Mouse (Mus musculus): ENCODE results near the gene Prcc. TPM values are rescaled to one million over a fixed set of nuclear protein-coding genes. Genes with fewer than 3 reads are reported as not detected.
"Not testable (repeated sequence)": the region's sequence is repeated elsewhere in the genome, so short reads cannot be mapped to it uniquely, and the experiment has no call there.

The Prcc gene
- polyA plus RNA-seq, 1 experiment from 2014 or later, result 16.0 TPM

DNA sequence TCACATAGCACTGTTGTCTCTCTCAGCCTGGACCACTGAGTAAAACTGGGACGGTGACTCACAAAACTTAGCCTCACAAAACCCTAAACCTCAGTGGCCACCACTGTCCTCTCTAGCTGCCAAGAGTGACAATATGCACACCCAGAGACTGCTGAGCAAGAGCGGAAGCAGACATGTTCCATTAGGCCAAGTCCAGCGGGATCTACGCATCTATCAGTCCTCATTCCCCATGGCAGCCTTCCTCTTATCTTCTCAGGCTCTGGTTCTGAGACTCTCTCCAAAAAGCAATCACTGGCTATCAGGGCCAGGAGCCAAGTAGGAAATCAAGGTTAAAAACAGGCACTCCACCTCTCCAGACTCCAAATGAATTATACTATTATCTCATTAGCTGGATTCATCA lies 7.7 kb downstream of the Prcc start:
- Histone ChIP-seq H3K27ac (no peak overlapping the region), H3K4me1 (no peaks in the 10 kb centered on the region), H3K4me2 (replicated peaks) (no peak overlapping the region), H3K27me3 (no peaks in the 10 kb centered on the region), H3K4me3 (no peak overlapping the region), H3K36me3 (peaks cover 25% of the 10 kb centered on the region), H3K9me3 (no peaks in the 10 kb centered on the region), H3K9ac (no peak overlapping the region)
- no peak for ATAC-seq (ENCODE audit: insufficient number of reproducible peaks, insufficient read depth, low FRiP score, low TSS enrichment)
- WGBS, result 96% methylated on average over 4 of the region's 4 CpGs

DNA sequence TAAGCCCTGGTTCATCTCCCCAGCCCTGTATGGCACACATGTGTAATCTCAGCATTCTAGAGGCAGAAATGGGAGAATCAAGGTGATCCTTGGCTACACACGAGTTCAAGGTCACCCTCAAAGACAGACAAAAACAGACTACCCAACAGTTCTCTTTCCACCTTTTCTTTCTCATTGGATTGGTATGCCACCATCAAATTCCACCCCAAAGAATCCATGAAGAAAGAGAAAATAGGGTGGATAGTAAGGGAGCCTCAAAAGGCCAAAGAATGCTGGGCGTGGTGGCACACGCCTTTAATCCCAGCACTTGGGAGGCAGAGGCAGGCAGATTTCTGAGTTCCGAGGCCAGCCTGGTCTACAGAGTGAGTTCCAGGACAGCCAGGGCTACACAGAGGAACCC lies 21.3 kb downstream of the Prcc start:
- not testable (repeated sequence) for H3K9me3 ChIP-seq; ATAC-seq (ENCODE audit: insufficient number of reproducible peaks, insufficient read depth, low FRiP score, low TSS enrichment); H3K27ac ChIP-seq; H3K9ac ChIP-seq; H3K4me3 ChIP-seq; H3K27me3 ChIP-seq; H3K4me1 ChIP-seq; H3K4me2 ChIP-seq (replicated peaks)
- WGBS, result 97% methylated on average over 4 of the region's 4 CpGs
- H3K36me3 ChIP-seq, result peaks cover 81% of the 10 kb centered on the region

DNA sequence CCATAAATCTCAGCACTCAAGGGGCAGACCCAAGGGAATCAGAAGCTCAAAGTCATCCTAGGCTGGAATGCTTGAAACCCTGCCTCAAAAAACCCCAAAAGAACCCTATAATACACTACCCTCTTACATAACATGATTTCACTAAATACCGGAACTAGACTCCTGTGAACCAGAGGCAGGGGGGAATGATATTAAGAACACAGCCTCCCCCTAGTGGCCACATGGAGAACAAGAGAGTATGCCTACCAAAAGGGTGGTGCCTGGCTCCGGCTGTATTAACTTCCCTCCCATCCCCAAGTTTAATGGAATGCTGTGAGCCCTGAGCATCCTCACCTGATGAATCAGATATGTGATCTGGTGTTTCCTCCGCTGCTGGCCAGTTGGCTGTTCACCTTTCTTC lies 25.6 kb downstream of the Prcc start:
- Histone ChIP-seq H3K36me3 (peaks cover 67% of the 10 kb centered on the region), H3K4me3 (no peak overlapping the region), H3K9me3 (no peaks in the 10 kb centered on the region), H3K4me2 (replicated peaks) (no peak overlapping the region), H3K27me3 (no peaks in the 10 kb centered on the region), H3K4me1 (peaks cover 7% of the 10 kb centered on the region; the same call in 1 of the 2 replicates), H3K9ac (no peak overlapping the region), H3K27ac (no peak overlapping the region)
- WGBS, result 25% methylated on average over 3 of the region's 3 CpGs
- ATAC-seq (ENCODE audit: insufficient number of reproducible peaks, insufficient read depth, low FRiP score, low TSS enrichment), result no peak

DNA sequence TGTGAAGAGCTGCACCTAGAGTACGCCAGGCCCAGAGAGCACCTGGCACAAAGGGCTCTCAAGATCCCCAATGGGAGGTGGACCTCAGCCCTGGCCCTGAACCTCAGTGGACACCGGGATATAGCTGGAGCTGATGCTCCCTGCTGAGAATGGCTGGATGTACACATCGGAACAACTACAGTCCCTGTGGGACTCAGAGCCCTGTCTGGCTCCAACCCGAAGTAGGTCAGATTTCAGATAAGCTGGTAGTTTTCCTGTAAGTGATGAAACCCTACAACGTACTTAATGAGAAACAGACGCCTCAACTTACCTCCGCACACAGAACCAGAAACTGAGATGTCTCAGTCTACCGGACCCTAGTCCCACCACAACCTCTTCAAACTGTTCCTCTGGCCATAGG lies 27.7 kb downstream of the Prcc start:
- Histone ChIP-seq H3K4me3 (no peak overlapping the region), H3K9me3 (no peaks in the 10 kb centered on the region), H3K9ac (no peak overlapping the region), H3K36me3 (peaks cover 50% of the 10 kb centered on the region), H3K4me1 (peaks cover 7% of the 10 kb centered on the region; the same call in 1 of the 2 replicates), H3K27me3 (no peaks in the 10 kb centered on the region), H3K4me2 (replicated peaks) (no peak overlapping the region), H3K27ac (no peak overlapping the region)
- ATAC-seq (ENCODE audit: insufficient number of reproducible peaks, insufficient read depth, low FRiP score, low TSS enrichment), result no peak
- 48% methylated on average over 8 of the region's 8 CpGs for WGBS

DNA sequence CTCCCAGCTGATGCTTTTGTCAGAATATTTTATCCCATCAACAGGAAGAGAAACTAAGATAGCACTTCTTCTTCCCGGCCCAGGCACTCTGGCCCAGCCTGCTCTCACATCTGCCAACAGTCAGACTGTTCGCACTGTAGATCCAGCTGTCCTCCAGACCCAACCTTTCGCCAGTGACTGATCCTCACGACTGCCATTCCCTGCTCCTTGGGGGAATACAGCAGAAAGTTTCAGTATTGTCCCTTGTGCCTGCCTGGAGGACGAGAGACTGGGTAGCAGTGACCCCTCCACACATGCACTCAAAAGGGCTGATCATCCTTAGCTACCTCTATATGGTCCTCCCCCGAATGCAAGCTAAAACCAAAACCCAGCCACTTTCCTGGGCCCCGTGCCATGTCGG lies 29.5 kb downstream of the Prcc start:
- Histone ChIP-seq H3K27me3 (no peaks in the 10 kb centered on the region), H3K4me3 (no peak overlapping the region), H3K9me3 (no peaks in the 10 kb centered on the region), H3K9ac (no peak overlapping the region), H3K36me3 (peaks cover 35% of the 10 kb centered on the region), H3K4me1 (peaks cover 7% of the 10 kb centered on the region; the same call in 1 of the 2 replicates), H3K4me2 (replicated peaks) (no peak overlapping the region), H3K27ac (no peak overlapping the region)
- 86% methylated on average over 8 of the region's 8 CpGs for WGBS
- no peak for ATAC-seq (ENCODE audit: insufficient number of reproducible peaks, insufficient read depth, low FRiP score, low TSS enrichment)

DNA sequence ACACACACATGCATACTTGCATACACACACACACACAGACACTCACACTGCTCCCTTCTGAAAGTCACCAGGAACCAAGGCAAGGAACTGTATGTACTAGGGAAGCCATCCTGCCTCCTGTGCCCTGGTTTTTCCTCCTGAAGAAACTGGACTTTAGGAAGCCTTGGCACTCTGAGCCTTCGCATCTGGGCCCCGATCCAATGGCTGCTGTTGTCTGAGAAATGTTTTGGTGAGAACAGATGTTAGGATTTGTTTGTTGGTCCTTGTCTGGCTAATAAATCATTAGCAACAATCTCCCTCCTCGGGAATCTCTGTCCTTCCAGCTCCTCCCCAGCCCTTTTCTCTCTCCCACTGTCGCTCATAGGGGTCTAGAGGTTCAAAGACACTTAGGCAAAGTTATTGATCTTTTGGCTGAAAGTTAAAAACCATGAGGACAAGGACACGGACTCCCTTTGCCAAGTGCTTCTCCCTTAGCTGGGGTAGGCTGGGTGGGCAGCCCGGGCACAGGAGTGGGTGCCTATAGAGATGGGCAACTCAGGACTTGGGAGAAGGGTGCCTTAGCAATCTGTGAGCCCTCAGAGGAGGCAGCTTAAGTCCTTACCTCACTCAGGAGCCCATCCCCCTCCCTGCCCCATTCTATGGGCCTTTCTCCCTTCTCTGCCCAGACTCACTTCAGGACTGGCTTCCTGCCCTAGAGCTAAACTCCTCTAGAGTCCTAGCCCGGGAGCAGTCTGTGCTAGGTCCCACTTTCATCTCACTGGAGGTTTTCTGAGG lies 30.4 kb downstream of the Prcc start:
- peaks cover 7% of the 10 kb centered on the region; the same call in 1 of the 2 replicates for H3K4me1 ChIP-seq
- no peak overlapping the region for H3K27ac ChIP-seq
- no peaks in the 10 kb centered on the region for H3K27me3 ChIP-seq
- ATAC-seq (ENCODE audit: insufficient number of reproducible peaks, insufficient read depth, low FRiP score, low TSS enrichment), result no peak
- H3K9ac ChIP-seq, result no peak overlapping the region
- WGBS, result 62% methylated on average over 7 of the region's 7 CpGs
- H3K36me3 ChIP-seq, result peaks cover 35% of the 10 kb centered on the region
- no peaks in the 10 kb centered on the region for H3K9me3 ChIP-seq
- no peak overlapping the region for H3K4me3 ChIP-seq
- no peak overlapping the region for H3K4me2 ChIP-seq (replicated peaks)

DNA sequence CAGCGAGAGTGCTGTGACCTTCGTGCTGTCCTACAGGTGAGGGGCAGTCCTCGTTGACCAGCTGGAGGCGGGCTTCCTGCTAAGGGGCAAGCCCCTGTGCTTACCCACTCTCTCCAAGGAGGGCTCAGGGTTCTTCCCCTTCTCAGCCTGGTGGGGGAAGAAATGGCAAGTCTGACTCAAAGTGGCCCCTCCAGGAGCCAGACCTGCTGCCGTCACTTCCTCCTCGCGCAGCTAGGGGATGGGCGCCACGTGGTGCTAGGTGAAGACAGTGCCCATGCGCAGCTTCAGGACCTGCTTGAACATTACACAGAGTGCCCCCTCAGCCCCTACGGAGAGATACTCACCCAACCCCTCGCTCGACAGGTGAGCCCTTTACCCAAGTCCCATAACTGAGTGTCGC lies 36.3 kb downstream of the Prcc start:
- Histone ChIP-seq H3K27me3 (no peaks in the 10 kb centered on the region), H3K9ac (no peak overlapping the region), H3K4me1 (no peaks in the 10 kb centered on the region), H3K4me3 (no peak overlapping the region), H3K27ac (no peak overlapping the region), H3K4me2 (replicated peaks) (no peak overlapping the region), H3K9me3 (no peaks in the 10 kb centered on the region), H3K36me3 (no peaks in the 10 kb centered on the region)
- no peak for ATAC-seq (ENCODE audit: insufficient number of reproducible peaks, insufficient read depth, low FRiP score, low TSS enrichment)
- WGBS, result 82% methylated on average over 14 of the region's 14 CpGs

DNA sequence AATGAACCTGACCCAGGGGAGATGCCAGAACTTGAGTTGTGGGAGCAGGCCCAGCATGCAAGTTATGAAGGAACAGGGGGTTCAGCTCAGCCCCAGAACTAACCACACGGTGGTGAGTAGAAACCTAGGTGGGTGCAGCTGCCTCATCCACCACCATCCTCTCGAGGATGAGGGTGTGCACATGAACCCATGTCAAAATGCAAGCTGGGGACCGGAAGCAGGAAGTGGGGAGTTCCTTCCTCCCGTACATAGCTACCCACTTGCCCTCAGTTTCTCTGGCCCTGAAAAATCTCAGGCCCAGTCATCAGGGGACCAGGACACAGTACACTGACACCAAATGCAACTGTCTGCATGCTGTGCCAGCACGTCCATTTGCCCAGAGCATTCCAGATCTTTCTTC lies 37.7 kb downstream of the Prcc start:
- no peak overlapping the region for H3K4me2 ChIP-seq (replicated peaks)
- H3K27ac ChIP-seq, result no peak overlapping the region
- no peak for ATAC-seq (ENCODE audit: insufficient number of reproducible peaks, insufficient read depth, low FRiP score, low TSS enrichment)
- H3K9ac ChIP-seq, result no peak overlapping the region
- H3K36me3 ChIP-seq, result no peaks in the 10 kb centered on the region
- H3K9me3 ChIP-seq, result no peaks in the 10 kb centered on the region
- H3K4me3 ChIP-seq, result no peak overlapping the region
- no peaks in the 10 kb centered on the region for H3K27me3 ChIP-seq
- 76% methylated on average over 5 of the region's 5 CpGs for WGBS
- no peaks in the 10 kb centered on the region for H3K4me1 ChIP-seq

DNA sequence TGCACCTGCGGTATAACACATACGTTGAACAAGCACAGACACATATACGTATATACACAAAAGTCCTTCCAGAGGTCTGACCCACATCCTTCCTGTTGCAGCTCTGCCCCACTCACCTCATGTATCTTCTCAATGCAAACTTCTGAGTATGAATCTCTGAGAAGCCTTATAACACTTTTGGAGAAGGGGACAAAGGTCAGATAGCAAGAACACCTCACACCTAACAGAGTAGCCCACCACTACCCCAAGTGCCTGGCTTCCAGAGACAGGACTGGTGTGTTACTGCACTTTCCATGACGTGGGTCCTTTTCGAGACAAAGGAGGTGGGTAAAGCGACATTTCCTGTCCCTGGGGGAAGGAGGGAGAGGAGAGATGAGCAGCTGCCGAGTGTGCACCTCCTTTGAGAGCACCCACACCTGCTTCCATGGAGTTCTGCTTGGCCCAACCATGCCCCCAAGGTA lies 38.7 kb downstream of the Prcc start, which contains the start of gene Sh2d2a:
TSS of gene Sh2d2a (plus strand) at position 106 of the 461 bp plus-strand sequence.
- Histone ChIP-seq H3K4me1 (no peaks in the 10 kb centered on the region), H3K9me3 (no peaks in the 10 kb centered on the region), H3K27ac (no peak within 1 kb of the TSS), H3K27me3 (no peaks in the 10 kb centered on the region), H3K9ac (no peak within 1 kb of the TSS), H3K4me3 (no peak within 1 kb of the TSS), H3K36me3 (no peaks in the 10 kb centered on the region), H3K4me2 (replicated peaks) (no peak within 1 kb of the TSS)
- ATAC-seq (ENCODE audit: insufficient number of reproducible peaks, insufficient read depth, low FRiP score, low TSS enrichment), result no peak
- 59% methylated on average over 7 of the region's 7 CpGs for WGBS

DNA sequence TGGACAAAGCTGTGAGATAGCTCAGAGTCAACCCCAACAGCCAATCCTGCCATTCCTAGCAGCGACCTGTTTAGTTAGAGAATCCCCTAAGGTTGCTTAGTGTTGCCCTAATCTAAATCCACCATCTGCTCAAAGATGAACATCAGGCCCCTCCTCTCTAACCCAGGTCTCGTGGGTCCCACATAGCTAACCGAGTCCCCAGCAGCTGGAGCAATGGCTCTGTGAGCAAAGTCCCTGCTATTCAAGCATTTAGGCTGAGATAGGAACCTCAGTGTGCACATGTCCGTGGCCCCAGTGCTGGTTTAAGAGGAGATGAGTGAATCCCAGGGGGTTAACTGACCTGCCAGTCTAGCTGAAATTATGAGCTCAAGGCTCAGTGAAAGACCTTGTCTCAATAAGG lies 39.2 kb downstream of the Prcc start:
- no peaks in the 10 kb centered on the region for H3K4me1 ChIP-seq
- no peak overlapping the region for H3K4me3 ChIP-seq
- H3K36me3 ChIP-seq, result no peaks in the 10 kb centered on the region
- no peak for ATAC-seq (ENCODE audit: insufficient number of reproducible peaks, insufficient read depth, low FRiP score, low TSS enrichment)
- no peak overlapping the region for H3K9ac ChIP-seq
- no peaks in the 10 kb centered on the region for H3K9me3 ChIP-seq
- no peak overlapping the region for H3K27ac ChIP-seq
- no peak overlapping the region for H3K4me2 ChIP-seq (replicated peaks)
- 74% methylated on average over 4 of the region's 4 CpGs for WGBS
- no peaks in the 10 kb centered on the region for H3K27me3 ChIP-seq

DNA sequence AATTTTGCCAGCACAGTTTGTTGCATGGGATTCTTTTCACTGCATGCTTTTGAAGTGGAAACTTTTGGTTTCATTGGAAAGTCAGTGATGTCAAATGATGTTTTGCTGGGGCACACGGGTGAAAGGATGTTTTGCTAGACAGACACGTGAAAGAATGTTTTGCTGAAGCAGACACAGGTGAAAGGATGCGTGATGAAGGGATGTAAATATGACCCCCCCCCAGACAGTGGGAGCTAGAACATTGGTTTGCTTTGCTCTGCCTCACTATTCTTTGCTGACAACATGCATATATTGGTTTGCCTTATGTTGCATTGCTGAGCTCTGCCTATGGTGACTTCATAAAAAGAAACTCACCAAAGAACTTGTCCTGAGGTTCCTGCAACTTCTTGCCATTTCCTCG lies 40.4 kb downstream of the Prcc start:
- no peaks in the 10 kb centered on the region for H3K36me3 ChIP-seq
- ATAC-seq (ENCODE audit: insufficient number of reproducible peaks, insufficient read depth, low FRiP score, low TSS enrichment), result no peak
- no peaks in the 10 kb centered on the region for H3K4me1 ChIP-seq
- no peak overlapping the region for H3K4me2 ChIP-seq (replicated peaks)
- H3K27me3 ChIP-seq, result no peaks in the 10 kb centered on the region
- H3K27ac ChIP-seq, result no peak overlapping the region
- no peak overlapping the region for H3K4me3 ChIP-seq
- no peaks in the 10 kb centered on the region for H3K9me3 ChIP-seq
- H3K9ac ChIP-seq, result no peak overlapping the region
- 78% methylated on average over 4 of the region's 4 CpGs for WGBS

DNA sequence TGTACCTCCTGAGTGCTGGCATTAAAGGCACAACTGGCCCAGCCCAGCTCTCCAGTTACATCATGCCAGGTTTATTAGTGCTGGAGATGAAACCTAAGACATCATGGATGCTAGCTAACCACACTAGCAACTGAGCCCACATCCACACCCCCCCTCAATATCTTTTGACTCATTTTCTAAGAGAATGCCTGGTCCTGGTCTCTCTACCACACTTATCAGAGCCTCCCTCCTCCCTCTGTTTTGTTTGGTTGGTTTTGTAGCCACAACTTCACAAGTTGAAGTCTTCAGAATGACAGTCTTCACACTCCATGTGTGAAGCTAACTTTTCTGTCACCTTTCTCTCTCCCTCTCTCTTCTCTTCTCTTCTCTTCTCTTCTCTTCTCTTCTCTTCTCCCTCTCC lies 44.5 kb downstream of the Prcc start:
- Histone ChIP-seq H3K9me3 (no peaks in the 10 kb centered on the region), H3K36me3 (no peaks in the 10 kb centered on the region), H3K4me2 (replicated peaks) (no peak overlapping the region), H3K4me3 (no peak overlapping the region), H3K27ac (no peak overlapping the region), H3K27me3 (no peaks in the 10 kb centered on the region), H3K4me1 (no peaks in the 10 kb centered on the region), H3K9ac (no peak overlapping the region)
- no peak for ATAC-seq (ENCODE audit: insufficient number of reproducible peaks, insufficient read depth, low FRiP score, low TSS enrichment)
